Mouse (Mus musculus) forebrain, postnatal 0 days (tissue): Measurements from ENCODE around the gene Gm37240. TPM values are rescaled to one million over a fixed set of nuclear protein-coding genes. Genes with fewer than 3 reads are reported as not detected.

Source experiments
- ATAC-seq: fragments of 200-750 bp; cut with Nextera tagmentation; 2 replicates; pipeline ENCODE4 v1.8.0; 2017; ENCODE audit warnings: mild to moderate bottlenecking, moderate library complexity
- DNase-seq: peaks from one replicate; pipeline ENCODE4 v3.0.0-alpha.2; 2015
- H3K27ac ChIP-seq: fragments of 300-500 bp; sonication (generic); 2 replicates; pipeline ENCODE4 v1.5.1; 2014; ENCODE audit warnings: low read depth, mild to moderate bottlenecking, antibody characterized with exemption, low read length, moderate library complexity, mixed read lengths
- H3K27me3 ChIP-seq: fragments of 300-500 bp; sonication (generic); 2 replicates; pipeline ENCODE4 v1.6.1; 2014; ENCODE audit warnings: mild to moderate bottlenecking, low read length, mixed read lengths; ENCODE audit not compliant: insufficient read depth
- H3K36me3 ChIP-seq: fragments of 300-500 bp; sonication (generic); 2 replicates; pipeline ENCODE4 v1.6.1; 2014; ENCODE audit warnings: mild to moderate bottlenecking, moderate library complexity; ENCODE audit not compliant: insufficient read depth
- H3K4me1 ChIP-seq: fragments of 300-500 bp; sonication (generic); 2 replicates; pipeline ENCODE4 v1.6.1; 2014; ENCODE audit warnings: antibody characterized with exemption; ENCODE audit not compliant: insufficient read depth
- H3K4me2 ChIP-seq: fragments of 300-500 bp; sonication (generic); 2 replicates; pipeline ENCODE4 v1.6.1; 2014; ENCODE audit warnings: low read depth, mild to moderate bottlenecking, moderate library complexity
- H3K4me3 ChIP-seq: fragments of 300-500 bp; sonication (generic); 2 replicates; pipeline ENCODE4 v1.5.1; 2014; ENCODE audit warnings: low read depth, low read length, mixed read lengths
- H3K9ac ChIP-seq: fragments of 300-500 bp; sonication (generic); 2 replicates; pipeline ENCODE4 v1.6.1; 2014; ENCODE audit warnings: mild to moderate bottlenecking
- H3K9me3 ChIP-seq: fragments of 300-500 bp; sonication (generic); 2 replicates; pipeline ENCODE4 v1.6.1; 2016; ENCODE audit warnings: low read length
- CTCF ChIP-seq: sonication (generic); IDR thresholded peaks from 2 replicates; pipeline ENCODE4 v1.5.1; 2016; ENCODE audit warnings: antibody characterized with exemption, control low read depth, low read depth
- WGBS: fragments of 180-500 bp; shearing (Covaris S2); extraction: QIAGEN DNeasy Blood & Tissue Kit; methylation state at CpG from one replicate; pipeline ENCODE4 v1.1.7; 2014; 5-methylcytosine and 5-hydroxymethylcytosine counted together
- polyA plus RNA-seq: library from polyadenylated mRNA; unstranded; fragments of >200 nt; fragmentation: Nextera tagmentation; extraction: Ambion mirVana; gene quantifications from 2 replicates; pipeline ENCODE4 v1.2.1, GENCODE M21; 2015
- total RNA-seq: library from RNA; depleted of rRNA; stranded (reverse); fragments of >200 nt; gene quantifications from 2 replicates; pipeline ENCODE4 v1.2.3, GENCODE M21; 2014

The Gm37240 gene
- total and polyA plus RNA-seq, 2 experiments from 2014 or later, result 0.67 to 1.2 TPM

GRCm38 (mm10) chr3:85469711-85470110, 417.6 kb downstream of the Gm37240 start:
- Histone ChIP-seq H3K27me3 (no peaks in the 10 kb centered on the region), H3K4me2 (no peak overlapping the region), H3K9ac (no peak overlapping the region), H3K4me1 (no peaks in the 10 kb centered on the region), H3K4me3 (no peak overlapping the region), H3K27ac (no peak overlapping the region), H3K9me3 (no peaks in the 10 kb centered on the region), H3K36me3 (no peaks in the 10 kb centered on the region)
- WGBS, result 85% methylated on average over 6 of the region's 6 CpGs
- TF ChIP-seq CTCF, result no peak
- DNase-seq (no peak), ATAC-seq (no peak)

GRCm38 (mm10) chr3:85468995-85469394, 418.3 kb downstream of the Gm37240 start:
- no peaks in the 10 kb centered on the region for H3K36me3 ChIP-seq
- H3K4me3 ChIP-seq, result no peak overlapping the region
- no peaks in the 10 kb centered on the region for H3K27me3 ChIP-seq
- H3K27ac ChIP-seq, result no peak overlapping the region
- no peak for TF ChIP-seq CTCF
- no peak overlapping the region for H3K4me2 ChIP-seq
- no peak; the same call in 1 of the 2 replicates for ATAC-seq
- no peak for DNase-seq
- no peak overlapping the region for H3K9ac ChIP-seq
- WGBS, result 79% methylated on average over 2 of the region's 2 CpGs
- H3K4me1 ChIP-seq, result no peaks in the 10 kb centered on the region
- H3K9me3 ChIP-seq, result no peaks in the 10 kb centered on the region

DNA sequence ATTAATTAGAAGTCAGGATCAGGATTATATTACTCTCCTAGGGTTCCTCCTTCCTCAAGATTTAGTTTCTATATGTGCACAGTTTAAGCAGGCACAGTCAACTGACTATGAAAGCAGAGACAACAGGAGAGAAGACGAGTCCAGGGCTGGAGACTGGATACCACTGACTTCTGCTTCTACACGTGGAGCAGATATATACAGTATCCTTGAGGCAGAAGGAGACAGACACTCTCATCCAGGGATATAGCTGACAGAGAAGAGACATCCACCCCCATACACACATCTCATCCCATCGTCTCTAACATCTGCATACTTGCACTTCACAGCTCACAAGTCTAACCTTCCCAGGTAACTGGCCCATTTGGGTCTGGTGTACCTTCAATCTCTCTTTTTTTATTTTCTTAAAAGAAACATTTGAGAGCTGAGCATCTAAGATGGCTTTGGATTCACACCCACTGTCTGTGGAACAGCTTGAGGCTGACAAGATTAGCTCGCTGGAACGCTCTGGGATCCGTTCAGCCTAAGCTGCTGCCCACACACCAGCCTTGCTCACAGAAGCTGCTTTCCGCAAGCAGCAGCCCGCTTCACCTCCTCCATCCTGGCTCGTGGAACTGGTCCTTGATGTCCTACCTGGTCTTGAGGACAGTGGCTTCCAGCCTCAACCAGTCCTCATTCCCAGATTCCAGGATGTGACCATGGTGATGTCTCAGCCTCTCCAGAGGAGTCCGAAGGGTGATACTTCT, 421.9 kb downstream of the Gm37240 start:
- peak; percentile 69 for ATAC-seq
- H3K36me3 ChIP-seq, result no peaks in the 10 kb centered on the region
- H3K27ac ChIP-seq, result no peak overlapping the region
- DNase-seq, result peak; percentile 37
- H3K9me3 ChIP-seq, result no peaks in the 10 kb centered on the region
- H3K27me3 ChIP-seq, result no peaks in the 10 kb centered on the region
- WGBS, result 77% methylated on average over 10 of the region's 10 CpGs
- no peak overlapping the region for H3K4me3 ChIP-seq
- H3K4me2 ChIP-seq, result no peak overlapping the region
- H3K4me1 ChIP-seq, result no peaks in the 10 kb centered on the region
- no peak for TF ChIP-seq CTCF
- H3K9ac ChIP-seq, result no peak overlapping the region

GRCm38 (mm10) chr3:85460021-85460420, 427.3 kb downstream of the Gm37240 start:
- DNase-seq, result no peak
- H3K4me1 ChIP-seq, result no peaks in the 10 kb centered on the region
- H3K9ac ChIP-seq, result no peak overlapping the region
- TF ChIP-seq CTCF, result no peak
- no peaks in the 10 kb centered on the region for H3K9me3 ChIP-seq
- ATAC-seq, result no peak
- whole genome bisulfite sequencing, result 92% methylated on average over 6 of the region's 6 CpGs
- no peak overlapping the region for H3K4me3 ChIP-seq
- H3K27me3 ChIP-seq, result no peaks in the 10 kb centered on the region
- H3K4me2 ChIP-seq, result no peak overlapping the region
- no peak overlapping the region for H3K27ac ChIP-seq
- no peaks in the 10 kb centered on the region for H3K36me3 ChIP-seq

- Histone ChIP-seq H3K9ac (no peak overlapping the region), H3K36me3 (no peaks in the 10 kb centered on the region), H3K4me3 (no peak overlapping the region), H3K4me2 (no peak overlapping the region), H3K27me3 (no peaks in the 10 kb centered on the region), H3K4me1 (no peaks in the 10 kb centered on the region), H3K27ac (no peak overlapping the region), H3K9me3 (no peaks in the 10 kb centered on the region)
- ATAC-seq, result no peak
- 91% methylated on average over 2 of the region's 2 CpGs for WGBS
- no peak for TF ChIP-seq CTCF
- DNase-seq, result no peak
Measured at GRCm38 (mm10) chr3:85456983-85457382, 430.3 kb downstream of the Gm37240 start.

GRCm38 (mm10) chr3:85455453-85455852, 431.9 kb downstream of the Gm37240 start:
- TF ChIP-seq CTCF, result no peak
- 90% methylated on average over 3 of the region's 3 CpGs for WGBS
- Histone ChIP-seq H3K9me3 (no peaks in the 10 kb centered on the region), H3K4me2 (no peak overlapping the region), H3K4me3 (no peak overlapping the region), H3K27me3 (no peaks in the 10 kb centered on the region), H3K27ac (no peak overlapping the region), H3K9ac (no peak overlapping the region), H3K4me1 (no peaks in the 10 kb centered on the region), H3K36me3 (no peaks in the 10 kb centered on the region)
- DNase-seq (no peak), ATAC-seq (no peak)

GRCm38 (mm10) chr3:85454001-85454400, 433.3 kb downstream of the Gm37240 start:
- DNase-seq (no peak), ATAC-seq (no peak)
- Histone ChIP-seq H3K4me1 (no peaks in the 10 kb centered on the region), H3K4me2 (no peak overlapping the region), H3K27me3 (no peaks in the 10 kb centered on the region), H3K27ac (no peak overlapping the region), H3K9ac (no peak overlapping the region), H3K9me3 (no peaks in the 10 kb centered on the region), H3K36me3 (no peaks in the 10 kb centered on the region), H3K4me3 (no peak overlapping the region)
- no peak for TF ChIP-seq CTCF
- WGBS, result 93% methylated on average over 6 of the region's 6 CpGs
